Mouse (Mus musculus) stomach, embryonic 16.5 days (tissue): ENCODE results near the gene Mettl22. TPM values are rescaled to one million over a fixed set of nuclear protein-coding genes. Genes with fewer than 3 reads are reported as not detected.
A peak's percentile ranks its signal among the peaks of the same experiment; 100 is the strongest.

ENCODE experiments used
- ATAC-seq: fragments of 200-750 bp; cut with Nextera tagmentation; 2 replicates; pipeline ENCODE4 v1.8.0; 2017; ENCODE audit warnings: moderate number of reproducible peaks, moderate TSS enrichment; ENCODE audit not compliant: insufficient read depth, low FRiP score
- H3K27ac ChIP-seq: fragments of 300-500 bp; sonication (generic); 2 replicates; pipeline ENCODE4 v1.5.1; 2014; ENCODE audit warnings: low read length
- H3K27me3 ChIP-seq: fragments of 300-500 bp; sonication (generic); 2 replicates; pipeline ENCODE4 v1.6.1; 2014; ENCODE audit warnings: low read length, control low read depth, mixed read lengths; ENCODE audit not compliant: control insufficient read depth, insufficient read depth
- H3K36me3 ChIP-seq: fragments of 300-500 bp; sonication (generic); 2 replicates; pipeline ENCODE4 v1.6.1; 2014; ENCODE audit warnings: low read length; ENCODE audit not compliant: control insufficient read depth, insufficient read depth
- H3K4me1 ChIP-seq: fragments of 300-500 bp; sonication (generic); 2 replicates; pipeline ENCODE4 v1.6.1; 2014; ENCODE audit warnings: low read length, control low read depth, mixed read lengths; ENCODE audit not compliant: control insufficient read depth, insufficient read depth
- H3K4me2 ChIP-seq: fragments of 300-500 bp; sonication (generic); 2 replicates; pipeline ENCODE4 v1.6.1; 2014; ENCODE audit warnings: low read depth, low read length, mixed read lengths
- H3K4me3 ChIP-seq: fragments of 300-500 bp; sonication (generic); replicated peaks from 2 replicates; pipeline ENCODE4 v1.5.1; 2014; ENCODE audit warnings: mild to moderate bottlenecking, low read length
- H3K9ac ChIP-seq: fragments of 300-500 bp; sonication (generic); 2 replicates; pipeline ENCODE4 v1.6.1; 2014; ENCODE audit warnings: low read length
- H3K9me3 ChIP-seq: fragments of 300-500 bp; sonication (generic); replicated peaks from 2 replicates; pipeline ENCODE4 v1.6.1; 2016; ENCODE audit warnings: low read length, control low read depth; ENCODE audit not compliant: control insufficient read depth
- WGBS: fragments of 180-500 bp; shearing (Covaris S2); extraction: QIAGEN DNeasy Blood & Tissue Kit; methylation state at CpG from one replicate; pipeline ENCODE4 v1.1.7; 2014; 5-methylcytosine and 5-hydroxymethylcytosine counted together
- polyA plus RNA-seq: library from polyadenylated mRNA; unstranded; fragments of >200 nt; fragmentation: Nextera tagmentation; extraction: Ambion mirVana; gene quantifications from 2 replicates; pipeline ENCODE4 v1.2.1, GENCODE M21; 2015

Mettl22 gene
- polyA plus RNA-seq, 1 experiment from 2014 or later = 18.7 TPM

GRCm38 (mm10) chr16:8521322-8521721 is 50.7 kb downstream of the Mettl22 start:
- Histone ChIP-seq H3K27me3 (no peaks in the 10 kb centered on the region), H3K36me3 (no peaks in the 10 kb centered on the region), H3K4me3 (no peak overlapping the region), H3K9me3 (no peaks in the 10 kb centered on the region), H3K4me1 (peaks cover 23% of the 10 kb centered on the region), H3K4me2 (no peak overlapping the region), H3K27ac (no peak overlapping the region), H3K9ac (no peak overlapping the region)
- WGBS = 72% methylated on average over 4 of the region's 4 CpGs
- no peak for ATAC-seq

- no peak overlapping the region for H3K4me2 ChIP-seq
- 27% methylated on average over 11 of the region's 11 CpGs for WGBS
- 0 out of 2 replicates have a peak overlapping the region, but pooled peaks have one; percentile 28 for H3K9ac ChIP-seq
Measured at GRCm38 (mm10) chr16:8523480-8524144, 53.0 kb downstream of the Mettl22 start.

GRCm38 (mm10) chr16:8524163-8524847 is 53.7 kb downstream of the Mettl22 start:
- peaks cover 25% of the 10 kb centered on the region for H3K4me1 ChIP-seq
- no peak for ATAC-seq
- no peaks in the 10 kb centered on the region for H3K27me3 ChIP-seq
- no peaks in the 10 kb centered on the region for H3K9me3 ChIP-seq
- H3K27ac ChIP-seq = peak overlapping the region; percentile 38
- no peaks in the 10 kb centered on the region for H3K36me3 ChIP-seq
- H3K4me2 ChIP-seq = no peak overlapping the region
- 54% methylated on average over 16 of the region's 16 CpGs for WGBS
- H3K9ac ChIP-seq = 0 out of 2 replicates have a peak overlapping the region, but pooled peaks have one; percentile 28
- H3K4me3 ChIP-seq = no peak overlapping the region

More at GRCm38 (mm10) chr16:8523480-8524144, 53.0 kb downstream of the Mettl22 start:
- no peak overlapping the region for H3K4me3 ChIP-seq
- ATAC-seq = peak; percentile 54; the same call in 1 of the 2 replicates
- peaks cover 25% of the 10 kb centered on the region for H3K4me1 ChIP-seq
- no peaks in the 10 kb centered on the region for H3K9me3 ChIP-seq
- H3K36me3 ChIP-seq = no peaks in the 10 kb centered on the region
- H3K27me3 ChIP-seq = no peaks in the 10 kb centered on the region
- peak overlapping the region; percentile 38 for H3K27ac ChIP-seq

- Histone ChIP-seq H3K27ac (no peak overlapping the region), H3K4me1 (peaks cover 25% of the 10 kb centered on the region)
Measured at GRCm38 (mm10) chr16:8525293-8525692, 54.7 kb downstream of the Mettl22 start.

GRCm38 (mm10) chr16:8525877-8526276 is 55.3 kb downstream of the Mettl22 start:
- Histone ChIP-seq H3K4me3 (no peak overlapping the region), H3K9ac (no peak overlapping the region), H3K4me1 (peaks cover 25% of the 10 kb centered on the region), H3K27me3 (no peaks in the 10 kb centered on the region), H3K27ac (no peak overlapping the region), H3K4me2 (no peak overlapping the region), H3K9me3 (no peaks in the 10 kb centered on the region), H3K36me3 (no peaks in the 10 kb centered on the region)
- WGBS = 46% methylated on average over 7 of the region's 7 CpGs
- peak; percentile 50; the same call in 1 of the 2 replicates for ATAC-seq

More at GRCm38 (mm10) chr16:8525293-8525692, 54.7 kb downstream of the Mettl22 start:
- no peaks in the 10 kb centered on the region for H3K9me3 ChIP-seq
- ATAC-seq = no peak
- WGBS = 57% methylated on average over 3 of the region's 3 CpGs
- no peaks in the 10 kb centered on the region for H3K36me3 ChIP-seq
- no peaks in the 10 kb centered on the region for H3K27me3 ChIP-seq
- no peak overlapping the region for H3K4me2 ChIP-seq
- H3K4me3 ChIP-seq = no peak overlapping the region
- H3K9ac ChIP-seq = no peak overlapping the region

GRCm38 (mm10) chr16:8529389-8529788 is 58.8 kb downstream of the Mettl22 start:
- Histone ChIP-seq H3K4me1 (peaks cover 9% of the 10 kb centered on the region; the same call in 1 of the 2 replicates), H3K4me2 (no peak overlapping the region), H3K9me3 (no peaks in the 10 kb centered on the region), H3K4me3 (no peak overlapping the region), H3K9ac (no peak overlapping the region), H3K27me3 (no peaks in the 10 kb centered on the region), H3K36me3 (no peaks in the 10 kb centered on the region), H3K27ac (no peak overlapping the region)
- WGBS = 94% methylated on average over 1 of the region's 1 CpGs
- ATAC-seq = no peak

GRCm38 (mm10) chr16:8530018-8530417 is 59.4 kb downstream of the Mettl22 start:
- Histone ChIP-seq H3K9me3 (no peaks in the 10 kb centered on the region), H3K4me3 (no peak overlapping the region), H3K4me2 (no peak overlapping the region), H3K27me3 (no peaks in the 10 kb centered on the region), H3K36me3 (no peaks in the 10 kb centered on the region), H3K4me1 (0 out of 2 replicates have a peak, but pooled peaks cover 4% of the 10 kb centered on the region), H3K27ac (no peak overlapping the region), H3K9ac (no peak overlapping the region)
- 79% methylated on average over 14 of the region's 14 CpGs for WGBS
- ATAC-seq = no peak

- Histone ChIP-seq H3K4me2 (no peak overlapping the region), H3K9me3 (no peaks in the 10 kb centered on the region), H3K36me3 (no peaks in the 10 kb centered on the region), H3K4me3 (no peak overlapping the region), H3K27me3 (no peaks in the 10 kb centered on the region), H3K27ac (no peak overlapping the region), H3K9ac (no peak overlapping the region), H3K4me1 (no peaks in the 10 kb centered on the region)
- no peak for ATAC-seq
- 88% methylated on average over 9 of the region's 9 CpGs for WGBS
Measured at GRCm38 (mm10) chr16:8532461-8532860, 61.9 kb downstream of the Mettl22 start.

- no peak overlapping the region for H3K27ac ChIP-seq
- H3K4me3 ChIP-seq = no peak overlapping the region
- H3K4me2 ChIP-seq = no peak overlapping the region
- H3K9ac ChIP-seq = no peak overlapping the region
- no peaks in the 10 kb centered on the region for H3K36me3 ChIP-seq
- ATAC-seq = no peak
- WGBS = 64% methylated on average over 7 of the region's 7 CpGs
- no peaks in the 10 kb centered on the region for H3K4me1 ChIP-seq
- no peaks in the 10 kb centered on the region for H3K27me3 ChIP-seq
- H3K9me3 ChIP-seq = no peaks in the 10 kb centered on the region
Measured at GRCm38 (mm10) chr16:8532894-8533293, 62.3 kb downstream of the Mettl22 start.
